Mouse (Mus musculus) adrenal gland, adult (tissue): Measurements from ENCODE around the gene Hnrnpa3.

Experiments used
- DNase-seq, 2 experiments: peaks; one replicate each; pipeline ENCODE4 v3.0.0; 2022 to 2023; ENCODE audit warnings: low spot score in 1 of 2; ENCODE audit not compliant: inconsistent age in 2 of 2

The Hnrnpa3 gene

GRCm38 (mm10) chr2:75701207-75701606 is 42.1 kb downstream of the Hnrnpa3 start:
- DNase-seq, result peak in 1 of 2 experiments; percentile 54

DNA sequence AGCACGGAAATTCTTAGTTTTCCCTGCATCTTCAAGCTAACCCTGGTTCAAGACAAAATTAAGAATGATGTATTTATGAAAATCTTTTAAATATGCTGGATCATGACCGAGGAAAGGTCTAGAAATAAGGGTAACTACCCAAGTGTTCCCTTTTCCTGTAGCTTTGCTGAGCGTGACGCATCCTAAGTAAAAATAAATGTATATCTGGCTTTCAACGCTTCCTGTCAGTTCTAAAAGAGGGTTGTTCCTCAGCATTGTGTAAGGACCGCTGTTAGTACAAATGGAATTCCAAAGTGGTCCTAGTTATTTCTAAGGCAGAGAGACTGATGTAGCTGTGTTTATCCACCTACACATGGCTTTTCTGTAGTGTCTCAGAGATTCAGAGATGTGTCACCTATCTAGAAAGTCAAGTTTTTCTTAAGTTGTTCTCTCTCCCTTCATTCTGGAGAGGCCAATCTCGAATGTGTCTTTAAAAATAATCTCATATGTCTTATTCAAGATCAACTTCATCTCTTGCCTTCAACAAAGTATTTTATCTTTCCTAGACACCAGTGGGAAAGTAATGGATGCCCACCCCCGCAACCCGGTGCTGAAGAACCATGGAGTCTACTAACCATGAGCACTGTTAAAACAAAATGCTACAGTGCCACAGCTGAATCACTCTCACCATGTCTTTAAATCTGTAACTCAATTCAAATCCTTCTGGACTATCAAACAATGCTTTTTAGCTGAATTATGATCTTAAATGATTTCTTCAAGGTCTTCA is 42.9 kb downstream of the Hnrnpa3 start:
- peak in 1 of 2 experiments; percentile 63 for DNase-seq

- DNase-seq, result no peak
Measured at GRCm38 (mm10) chr2:75702588-75702976, 43.5 kb downstream of the Hnrnpa3 start.

GRCm38 (mm10) chr2:75703375-75704181 is 44.5 kb downstream of the Hnrnpa3 start:
- DNase-seq, result peak; percentile 93 to 98

DNA sequence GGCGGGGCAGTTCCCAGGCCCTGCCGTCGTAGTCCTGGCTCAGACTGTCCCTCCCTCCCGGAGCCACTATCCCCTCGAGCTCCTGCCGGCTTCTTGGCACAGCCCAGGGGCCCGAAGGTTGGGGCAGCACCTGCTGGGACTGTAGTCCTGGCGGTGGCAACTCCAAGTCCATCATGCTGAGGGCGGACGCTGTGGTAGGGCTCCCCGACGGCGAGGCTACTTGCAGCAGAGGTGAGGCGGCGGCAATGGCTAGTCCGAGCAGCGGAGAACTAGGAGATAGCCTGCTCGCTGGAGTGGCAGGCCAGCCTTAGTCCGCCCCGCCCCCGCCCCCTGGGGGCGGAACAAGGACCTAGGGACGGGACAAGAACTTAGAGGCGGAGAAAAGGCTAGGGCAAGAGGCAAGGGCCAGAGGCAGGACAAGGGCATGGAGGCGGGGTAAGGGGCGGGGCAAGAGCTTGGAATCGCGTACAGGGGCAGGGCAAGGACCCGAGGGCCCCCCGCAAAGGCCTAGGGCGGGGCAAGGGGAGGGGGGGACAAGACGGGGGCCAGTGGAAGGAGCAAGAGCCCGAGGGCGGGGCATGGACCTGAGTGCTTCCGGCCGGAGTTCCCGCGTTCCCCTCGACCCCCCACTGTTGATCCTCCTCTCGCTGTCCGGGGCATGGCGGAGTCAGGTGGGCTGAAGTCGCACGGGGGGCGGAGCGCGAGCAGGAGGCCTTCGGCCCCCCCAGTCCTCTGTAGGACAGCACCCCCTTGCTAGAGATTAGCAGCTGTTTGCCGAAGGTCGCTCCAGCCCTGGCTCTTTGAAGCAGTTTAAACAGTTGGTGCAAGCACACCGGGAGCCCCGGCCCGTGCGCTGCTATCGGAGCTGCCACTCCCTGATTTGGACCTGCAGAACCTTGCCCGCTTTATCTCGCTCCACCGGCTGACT is 45.4 kb downstream of the Hnrnpa3 start, which contains the start of gene Nfe2l2:
Nfe2l2 (minus strand) TSS at position 408 of the 928 bp plus-strand sequence.
- peak; percentile 100 for DNase-seq

GRCm38 (mm10) chr2:75705162-75705752 is 46.2 kb downstream of the Hnrnpa3 start:
- DNase-seq, result peak in 1 of 2 experiments; percentile 10

- DNase-seq, result no peak
Measured at GRCm38 (mm10) chr2:75706435-75706834, 47.4 kb downstream of the Hnrnpa3 start.

DNA sequence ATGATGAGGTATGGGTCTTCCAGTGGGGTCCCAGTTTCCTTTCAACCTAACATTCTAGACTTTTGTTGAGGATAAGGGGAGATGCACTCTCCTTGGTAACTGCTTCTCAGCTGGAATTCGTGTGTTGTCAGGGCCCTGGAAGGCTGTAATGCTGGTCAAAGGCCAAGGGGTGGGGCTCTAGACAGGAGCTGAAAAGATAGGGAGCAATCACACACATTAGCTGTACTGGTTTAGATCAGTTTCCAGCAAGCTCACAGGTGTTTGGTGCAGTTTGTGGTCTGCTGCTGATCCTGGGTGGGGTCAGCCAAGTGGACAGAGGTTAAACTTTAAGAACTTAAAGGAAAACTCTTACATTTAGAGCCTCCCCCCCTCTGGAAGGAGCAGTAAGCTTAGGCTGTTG is 48.4 kb downstream of the Hnrnpa3 start:
- DNase-seq, result peak in 1 of 2 experiments; percentile 57

DNA sequence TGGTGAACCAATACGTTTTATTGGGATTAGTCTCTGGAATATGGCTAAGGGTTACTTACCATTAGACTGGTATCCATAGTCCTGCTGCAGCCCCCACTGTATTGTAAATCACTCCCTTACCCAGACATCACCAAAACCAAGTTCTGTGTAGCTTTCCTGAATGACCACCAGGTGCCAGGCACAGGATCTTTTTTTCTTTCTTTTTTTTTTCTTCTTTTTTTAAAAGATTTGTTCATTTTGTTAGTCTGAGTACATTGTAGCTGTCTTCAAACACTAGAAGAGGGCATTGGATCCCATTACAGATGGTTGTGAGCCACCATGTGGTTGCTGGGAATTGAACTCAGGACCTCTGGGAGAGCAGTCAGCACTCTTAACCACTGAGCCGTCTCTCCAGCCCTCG is 54.0 kb downstream of the Hnrnpa3 start:
- no peak for DNase-seq

DNA sequence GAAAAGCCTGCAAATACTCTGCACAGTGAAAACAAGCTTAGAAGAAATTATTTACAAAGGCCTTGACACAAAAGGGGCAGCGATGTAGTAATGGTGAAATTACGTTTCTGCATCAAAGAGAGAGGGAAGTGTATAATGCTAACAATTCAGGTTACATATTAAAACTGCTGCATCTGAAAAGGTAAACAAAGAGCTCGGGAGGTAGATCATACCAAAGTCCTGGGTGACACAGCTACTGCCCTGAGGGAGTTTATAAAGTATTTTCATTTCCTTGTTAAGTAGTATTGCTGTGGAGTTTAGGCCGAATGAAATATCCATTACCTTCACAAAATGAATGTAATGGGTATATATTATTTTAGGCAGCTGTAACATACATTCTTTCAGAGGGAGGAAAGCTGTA is 55.7 kb downstream of the Hnrnpa3 start:
- no peak for DNase-seq

DNA sequence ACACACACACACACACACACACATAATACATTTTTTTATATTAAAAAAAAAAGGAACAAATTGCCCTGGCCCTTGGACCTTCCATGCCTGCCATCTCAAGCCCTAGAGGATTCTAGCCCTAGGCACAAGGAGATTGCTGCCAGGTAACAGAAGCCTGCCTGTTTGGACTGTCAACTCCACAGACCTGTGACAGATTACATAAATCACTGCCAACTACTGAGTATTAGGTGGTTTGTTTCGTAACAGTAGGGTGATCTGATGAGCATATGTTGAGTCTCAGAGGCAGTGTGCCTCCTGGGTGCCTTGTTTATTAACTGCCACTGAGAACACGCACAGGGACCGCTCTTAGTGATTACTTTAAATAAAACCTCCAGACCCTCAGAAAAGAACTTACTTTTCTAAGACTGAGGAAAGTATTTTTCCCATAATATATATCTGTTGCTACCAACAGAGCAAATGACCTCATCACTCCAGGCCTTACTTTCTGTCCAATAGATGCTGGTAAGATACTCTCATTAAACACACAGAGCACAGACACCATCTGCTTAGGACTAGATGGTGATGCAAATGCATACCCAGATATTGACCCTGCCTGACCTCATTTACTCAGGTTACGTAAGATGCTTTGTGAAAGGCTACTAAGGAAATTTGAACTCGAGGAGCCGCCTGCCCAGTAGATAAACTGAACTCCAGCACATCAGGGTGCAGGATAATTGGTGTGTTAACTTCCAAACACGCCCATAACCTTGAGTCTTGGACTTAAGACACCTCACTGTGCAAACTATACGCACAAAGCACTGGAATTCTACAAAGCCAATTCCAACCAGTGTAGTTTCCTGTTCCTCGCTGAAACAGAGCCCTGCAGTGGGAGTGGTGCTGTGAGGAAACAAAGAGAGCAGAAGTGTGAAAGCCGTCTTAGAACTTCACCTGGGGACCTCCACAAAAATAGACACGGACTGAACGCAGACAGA is 57.3 kb downstream of the Hnrnpa3 start:
- peak in 1 of 2 experiments; percentile 55 for DNase-seq
